Mouse (Mus musculus): ENCODE data around the gene 4931422A03Rik.

Gene 4931422A03Rik

DNA sequence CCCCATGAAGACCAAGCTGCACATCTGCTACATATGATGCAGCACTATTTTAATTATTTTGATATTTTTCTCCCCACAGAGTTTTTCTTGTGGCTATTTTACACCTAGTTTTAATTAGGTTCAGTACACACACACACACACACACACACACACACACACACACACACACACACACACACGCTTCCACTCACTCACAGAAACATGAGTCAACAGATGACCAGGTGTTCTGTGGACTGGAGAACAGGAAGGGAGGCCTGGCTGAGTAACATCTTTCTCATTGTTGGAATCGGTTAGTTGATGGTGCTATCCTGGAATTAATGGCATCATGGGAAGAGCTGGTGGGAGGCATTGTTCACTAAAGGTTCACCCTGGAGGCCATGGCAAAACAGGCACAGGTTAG, 90.5 kb downstream of the 4931422A03Rik start:
- no peak for DNase-seq (ENCODE audit: low read depth, low spot score)

- DNase-seq (ENCODE audit: low read depth, low spot score), result no peak
These were observed 91.5 kb downstream of the 4931422A03Rik start for GRCm38 (mm10) chr2:103936666-103937065.

DNA sequence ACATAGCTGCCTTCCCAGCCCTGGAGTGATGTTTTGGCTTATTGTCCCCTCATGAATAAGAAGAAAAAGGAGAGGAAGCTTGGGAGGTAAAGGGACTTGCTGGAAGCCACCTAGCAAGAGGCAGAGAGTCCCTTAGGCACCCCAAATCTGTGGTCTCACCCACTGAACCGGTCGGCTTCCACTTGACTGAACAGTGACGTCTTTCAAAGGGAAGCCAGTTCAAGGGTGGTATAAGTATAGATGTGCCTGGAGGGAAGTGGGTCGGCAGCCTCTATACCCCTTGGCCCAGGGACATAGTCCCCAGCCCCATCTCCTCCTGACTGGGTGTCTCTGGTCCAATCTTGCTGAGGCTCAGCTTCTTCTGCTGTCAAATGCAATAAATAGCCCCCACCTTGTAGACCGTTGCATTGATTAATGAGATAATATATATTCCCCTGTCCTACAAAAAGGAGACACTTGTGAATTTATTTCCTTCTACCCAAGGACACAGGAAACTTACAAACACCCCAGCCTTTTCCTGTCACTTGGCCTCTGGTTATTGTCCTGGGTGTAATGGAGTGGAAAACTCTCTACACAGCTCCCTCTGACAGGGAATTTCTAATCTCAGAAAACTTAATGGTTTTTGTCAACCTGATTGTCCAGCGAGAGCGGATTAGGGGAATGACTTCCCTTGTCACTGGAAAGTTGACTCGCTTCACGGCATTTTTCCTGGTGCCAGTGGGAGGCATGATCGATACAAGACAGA, 92.3 kb downstream of the 4931422A03Rik start:
- no peak for DNase-seq (ENCODE audit: low read depth, low spot score)

- DNase-seq (ENCODE audit: low read depth, low spot score), result no peak
These were observed 93.5 kb downstream of the 4931422A03Rik start for GRCm38 (mm10) chr2:103934670-103935069.

GRCm38 (mm10) chr2:103934270-103934669, 93.9 kb downstream of the 4931422A03Rik start:
- no peak for DNase-seq (ENCODE audit: low read depth, low spot score)

DNA sequence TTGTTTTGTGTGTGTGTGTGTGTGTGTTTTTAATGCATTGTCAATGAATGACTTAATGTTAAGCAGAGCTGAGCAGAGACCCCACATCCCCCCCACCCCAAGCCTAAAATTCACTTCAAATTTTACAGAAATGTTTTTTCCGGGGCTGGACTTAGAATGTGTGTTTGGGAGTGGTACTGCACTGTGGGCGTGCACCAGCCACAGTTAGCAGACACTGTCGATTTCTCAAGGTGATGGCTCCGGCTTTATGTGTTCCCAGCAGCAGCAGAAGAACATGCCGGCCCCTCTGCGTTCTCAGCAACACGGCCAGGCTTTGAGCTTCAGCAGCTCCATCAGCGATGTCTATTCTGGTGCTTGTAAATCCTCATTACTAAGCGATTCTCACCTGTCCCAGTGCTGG, 95.7 kb downstream of the 4931422A03Rik start:
- no peak for DNase-seq (ENCODE audit: low read depth, low spot score)

DNA sequence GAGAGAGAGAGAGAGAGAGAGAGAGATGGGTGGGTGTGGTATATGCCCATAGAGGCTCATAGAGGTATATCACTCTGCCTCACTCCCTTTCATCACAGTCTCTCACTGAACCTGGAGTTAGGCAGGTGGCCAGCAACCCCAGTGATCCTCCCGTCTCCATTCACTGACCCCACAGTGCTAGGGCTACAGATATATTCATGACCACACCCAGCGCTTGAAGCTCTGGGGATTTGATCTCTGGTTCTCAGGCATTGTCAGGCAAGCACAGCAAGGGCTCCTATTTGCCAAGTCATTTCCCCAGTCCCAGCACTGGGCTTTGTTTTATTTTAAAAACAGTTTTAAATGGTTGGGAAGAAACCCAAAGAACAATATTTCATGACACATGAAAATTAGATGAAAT, 96.1 kb downstream of the 4931422A03Rik start:
- DNase-seq (ENCODE audit: low read depth, low spot score), result no peak

DNA sequence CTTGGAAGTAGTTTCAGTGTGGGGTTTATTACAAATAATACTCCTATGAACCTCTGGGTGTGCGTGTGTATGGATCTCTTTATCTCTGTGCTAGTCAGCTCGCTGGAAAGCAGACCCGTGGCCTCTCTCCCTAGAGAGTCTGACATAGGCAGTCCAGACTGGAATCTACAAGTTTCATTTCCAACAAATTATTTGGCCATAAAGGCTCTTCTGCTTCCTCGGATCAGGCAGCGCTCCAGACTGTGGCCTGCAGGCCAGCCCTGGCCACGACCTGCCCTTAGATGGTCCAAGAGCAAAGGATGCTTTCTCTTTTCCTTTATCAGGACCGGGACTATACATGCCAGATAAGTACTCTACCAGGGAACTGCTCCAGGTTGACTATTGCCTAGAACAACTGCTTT, 96.7 kb downstream of the 4931422A03Rik start:
- DNase-seq (ENCODE audit: low read depth, low spot score), result no peak

GRCm38 (mm10) chr2:103930306-103931019, 97.7 kb downstream of the 4931422A03Rik start:
- DNase-seq (ENCODE audit: low read depth, low spot score), result no peak

- DNase-seq (ENCODE audit: low read depth, low spot score), result peak; percentile 56
These were observed 100.5 kb downstream of the 4931422A03Rik start for GRCm38 (mm10) chr2:103927610-103928145.

GRCm38 (mm10) chr2:103926586-103927113, 101.5 kb downstream of the 4931422A03Rik start:
- no peak for DNase-seq (ENCODE audit: low read depth, low spot score)

- no peak for DNase-seq (ENCODE audit: low read depth, low spot score)
These were observed 108.7 kb downstream of the 4931422A03Rik start for GRCm38 (mm10) chr2:103919488-103919887.

GRCm38 (mm10) chr2:103918375-103918774, 109.8 kb downstream of the 4931422A03Rik start:
- DNase-seq (ENCODE audit: low read depth, low spot score), result no peak

GRCm38 (mm10) chr2:103917375-103917774, 110.8 kb downstream of the 4931422A03Rik start:
- DNase-seq (ENCODE audit: low read depth, low spot score), result no peak

All from 3T3-L1 (cell line).